Comparison of ENCODE assay signal across 10 mouse cellular contexts in the genomic region with DNA sequence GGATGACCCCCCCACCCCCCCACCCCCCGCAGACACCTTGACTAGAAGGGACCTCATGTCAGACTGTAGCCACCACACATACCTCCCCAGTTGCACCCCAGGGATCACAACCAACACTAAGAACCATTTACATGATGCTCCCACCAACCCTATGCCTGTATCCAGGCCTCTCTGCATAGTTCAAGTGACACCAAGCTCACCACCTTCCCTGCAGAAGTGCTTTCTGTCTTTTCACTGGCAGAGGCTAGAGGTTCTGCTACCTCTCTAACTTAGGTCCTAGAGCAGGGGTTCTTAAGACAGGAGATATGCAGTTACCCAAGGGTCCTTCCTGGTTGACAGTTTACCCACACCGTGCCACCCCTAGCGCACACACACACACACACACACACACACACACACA. TPM values are rescaled to one million over a fixed set of nuclear protein-coding genes. Genes with fewer than 3 reads are reported as not detected.
A peak's percentile ranks its signal among the peaks of the same experiment; 100 is the strongest.
DNase-seq lines count a peak whose midpoint lies in the region; ATAC-seq and TF ChIP-seq lines count a peak whose summit lies in the region.
"Had no signal": no experiment of that assay in that cellular context is flagged by ENCODE, and none has a peak within 500 bp of the region (broad histone marks: within the 10 kb centered on the region; RNA-seq: fewer than 3 reads in every experiment).

No protein-coding gene starts in this region.

- no peak for DNase-seq in heart, adult 2 months
- no peak for DNase-seq in heart, adult 8-10 months (ENCODE audit: low spot score)
- no peak for DNase-seq in forebrain, postnatal 0 days
- DNase-seq in midbrain, embryonic 10.5 days (ENCODE audit: low spot score) = no peak
- DNase-seq in adrenal gland, postnatal 4 days (ENCODE audit: low spot score in 2 of 2) = no peak
- DNase-seq in natural killer cell, adult 2 months (ENCODE audit: low spot score in 2 of 2) = no peak
- DNase-seq in layer of hippocampus, postnatal 25 days (ENCODE audit: extremely low spot score in 1 of 2, low spot score in 1 of 2) = no peak

- H3K9me3 ChIP-seq in forebrain, postnatal 0 days (ENCODE audit: low read length) = no peaks in the 10 kb centered on the region
- no peaks in the 10 kb centered on the region for H3K9me3 ChIP-seq in midbrain, embryonic 10.5 days (replicated peaks)

- H3K4me2 ChIP-seq in forebrain, postnatal 0 days (ENCODE audit: low read depth) = peak overlapping the region; percentile 94

- H3K27ac ChIP-seq in heart, adult 2 months = peak overlapping the region; percentile 76
- peak overlapping the region; percentile 50 for H3K27ac ChIP-seq in brown adipose tissue, adult 24 weeks (replicated peaks; ENCODE audit: low read depth, low read length)
- no peak overlapping the region for H3K27ac ChIP-seq in forebrain, postnatal 0 days (ENCODE audit: low read depth, low read length)
- H3K27ac ChIP-seq in midbrain, embryonic 10.5 days (replicated peaks) = no peak overlapping the region

- TF ChIP-seq CTCF in heart, adult 2 months (IDR thresholded peaks at IDR 0.05) = no peak
- no peak for TF ChIP-seq CTCF in forebrain, postnatal 0 days (IDR thresholded peaks at IDR 0.05; ENCODE audit: low read depth)

- no peak for TF ChIP-seq POLR2A in heart, adult 2 months (IDR thresholded peaks at IDR 0.05; ENCODE audit: insufficient read depth, low read depth, low read length)

- no peak for TF ChIP-seq EP300 in heart, adult 2 months (IDR thresholded peaks at IDR 0.05; ENCODE audit: insufficient read depth, low read depth, low read length)

- H3K9ac ChIP-seq in heart, adult 2 months (ENCODE audit: low read depth, low read length) = no peak overlapping the region
- no peak overlapping the region for H3K9ac ChIP-seq in forebrain, postnatal 0 days

- no peak overlapping the region for H3K4me3 ChIP-seq in heart, adult 2 months
- peak overlapping the region; percentile 19 for H3K4me3 ChIP-seq in brown adipose tissue, adult 24 weeks (ENCODE audit: insufficient read depth, low read depth, low read length)
- peak overlapping the region; percentile 92; the same call in 1 of the 2 replicates for H3K4me3 ChIP-seq in forebrain, postnatal 0 days (ENCODE audit: low read depth, low read length)
- H3K4me3 ChIP-seq in midbrain, embryonic 10.5 days = peak overlapping the region; percentile 98; the same call in 1 of the 2 replicates

- H3K36me3 ChIP-seq in heart, adult 2 months (ENCODE audit: control insufficient read depth, insufficient read depth, low read length) = peaks cover 3% of the 10 kb centered on the region; the same call in 1 of the 2 replicates
- H3K36me3 ChIP-seq in forebrain, postnatal 0 days (ENCODE audit: insufficient read depth) = peaks cover 20% of the 10 kb centered on the region
- H3K36me3 ChIP-seq in midbrain, embryonic 10.5 days = peaks cover 64% of the 10 kb centered on the region

- H3K27me3 ChIP-seq in heart, adult 2 months (ENCODE audit: control insufficient read depth, insufficient read depth, low read length) = no peaks in the 10 kb centered on the region
- no peaks in the 10 kb centered on the region for H3K27me3 ChIP-seq in forebrain, postnatal 0 days (ENCODE audit: insufficient read depth, low read length)
- peaks cover 4% of the 10 kb centered on the region for H3K27me3 ChIP-seq in midbrain, embryonic 10.5 days (ENCODE audit: low read depth, poor library complexity, severe bottlenecking)

- ATAC-seq in forebrain, postnatal 0 days = no peak

- peaks cover 2% of the 10 kb centered on the region; the same call in 1 of the 2 replicates for H3K79me2 ChIP-seq in heart, adult 2 months (replicated peaks; ENCODE audit: control insufficient read depth, insufficient read depth, low read length)

- 44% methylated on average over 3 of the region's 3 CpGs for WGBS in heart, adult 2 months
- 84% methylated on average over 3 of the region's 3 CpGs for WGBS in forebrain, postnatal 0 days
- WGBS in midbrain, embryonic 10.5 days = 88% methylated on average over 3 of the region's 3 CpGs

- intact Hi-C loops in heart, adult 2 months (cut with DNase I) = loop anchor here (5.0 kb wide), 1 partner anchor 353 kb away; no protein-coding TSS in a partner anchor

- H3K4me1 ChIP-seq in heart, adult 2 months (ENCODE audit: control insufficient read depth, insufficient read depth, low read length) = peaks cover 54% of the 10 kb centered on the region
- H3K4me1 ChIP-seq in brown adipose tissue, adult 24 weeks (ENCODE audit: control insufficient read depth, insufficient read depth, insufficient read length, low read length) = peaks cover 61% of the 10 kb centered on the region
- peaks cover 57% of the 10 kb centered on the region for H3K4me1 ChIP-seq in forebrain, postnatal 0 days (ENCODE audit: insufficient read depth)
- peaks cover 92% of the 10 kb centered on the region for H3K4me1 ChIP-seq in midbrain, embryonic 10.5 days

RNA-seq across cellular contexts. Expression of a gene that starts 3.8 kb away (rescaled TPM):
- total RNA-seq in heart, adult 2 months (2021) = 10 to 100 TPM; 10.0 to 11.7 TPM
- polyA plus RNA-seq in heart, adult 2 months (2012; rRNA removed) = 4.8 and 6.6 TPM in 2 replicates
- total RNA-seq in heart, adult 8-10 months (2022) = 10 to 100 TPM in 1 of 4 experiments, 1 to 10 TPM in 3; 8.7 to 11.1 (median 8.9) TPM
- polyA plus RNA-seq in brown adipose tissue, adult 24 weeks (2012; ENCODE audit: insufficient read depth, insufficient read length, missing spikeins) = 6.0 and 6.9 TPM in 2 replicates
- 80.5 and 93.7 TPM in 2 replicates for total RNA-seq in forebrain, postnatal 0 days (2014; rRNA removed)
- 3.1 and 3.9 TPM in 2 replicates for polyA plus RNA-seq in forebrain, postnatal 0 days (2015; fragmentation: Nextera tagmentation; extraction: Ambion mirVana)
- polyA plus RNA-seq in midbrain, embryonic 10.5 days (2016; fragmentation: Nextera tagmentation; extraction: Ambion mirVana) = 3.6 and 3.7 TPM in 2 replicates
- 10 to 100 TPM; 46.3 to 47.0 TPM for total RNA-seq in adrenal gland, postnatal 4 days (2021)
- 10 to 100 TPM; 36.3 to 46.3 TPM for total RNA-seq in layer of hippocampus, postnatal 25 days (2021)

RNA-seq across cellular contexts. Expression of a gene that starts 11.6 kb away (rescaled TPM):
- total RNA-seq in heart, adult 2 months (2021) = not detected
- polyA plus RNA-seq in heart, adult 2 months (2012; rRNA removed) = not detected in 2 replicates
- total RNA-seq in heart, adult 8-10 months (2022) = not detected
- polyA plus RNA-seq in brown adipose tissue, adult 24 weeks (2012; ENCODE audit: insufficient read depth, insufficient read length, missing spikeins) = not detected in 2 replicates
- total RNA-seq in forebrain, postnatal 0 days (2014; rRNA removed) = not detected in 2 replicates
- not detected in 2 replicates for polyA plus RNA-seq in forebrain, postnatal 0 days (2015; fragmentation: Nextera tagmentation; extraction: Ambion mirVana)
- not detected in 2 replicates for polyA plus RNA-seq in midbrain, embryonic 10.5 days (2016; fragmentation: Nextera tagmentation; extraction: Ambion mirVana)
- not detected for total RNA-seq in adrenal gland, postnatal 4 days (2021)
- not detected for total RNA-seq in layer of hippocampus, postnatal 25 days (2021)
- total RNA-seq: gastrocnemius, adult 18-20 months; left cerebral cortex, postnatal 14 days had no signal

RNA-seq across cellular contexts. Expression of a gene that starts 59.8 kb away (rescaled TPM):
- total RNA-seq in heart, adult 2 months (2021) = 10 to 100 TPM; 22.7 to 23.8 TPM
- 19.8 and 22.7 TPM in 2 replicates for polyA plus RNA-seq in heart, adult 2 months (2012; rRNA removed)
- total RNA-seq in heart, adult 8-10 months (2022) = 10 to 100 TPM; 20.5 to 23.6 (median 21.5) TPM
- 14.9 and 17.9 TPM in 2 replicates for polyA plus RNA-seq in brown adipose tissue, adult 24 weeks (2012; ENCODE audit: insufficient read depth, insufficient read length, missing spikeins)
- total RNA-seq in forebrain, postnatal 0 days (2014; rRNA removed) = 11.3 and 18.5 TPM in 2 replicates
- 6.6 and 8.0 TPM in 2 replicates for polyA plus RNA-seq in forebrain, postnatal 0 days (2015; fragmentation: Nextera tagmentation; extraction: Ambion mirVana)
- 21.2 and 22.9 TPM in 2 replicates for polyA plus RNA-seq in midbrain, embryonic 10.5 days (2016; fragmentation: Nextera tagmentation; extraction: Ambion mirVana)
- total RNA-seq in adrenal gland, postnatal 4 days (2021) = 10 to 100 TPM; 30.8 to 32.6 TPM
- 10 to 100 TPM; 11.4 to 12.3 TPM for total RNA-seq in layer of hippocampus, postnatal 25 days (2021)

Comparison
In these comparisons a context has a peak if more than half of its experiments do, and no peak if none do; other contexts are left out.
1. H3K27ac ChIP-seq: peak in heart, adult 2 months (single experiment) and brown adipose tissue, adult 24 weeks (single experiment); none in forebrain, postnatal 0 days (single experiment) and midbrain, embryonic 10.5 days (single experiment).